Mouse (Mus musculus) frontal cortex, postnatal 36 days (tissue): ENCODE measurements at regions not wholly inside any gene's neighbourhood (a gene's known extent, or its start where the extent isn't known, plus 50 kb on each side); places are given as distances from the start of the nearest gene placed in this dataset.
A peak's percentile ranks its signal among the peaks of the same experiment; 100 is the strongest.

Experiments
- DNase-seq, 2 experiments: peaks; one replicate each; pipeline ENCODE4 v3.0.0; 2022; ENCODE audit warnings: low spot score in 2 of 2

DNA sequence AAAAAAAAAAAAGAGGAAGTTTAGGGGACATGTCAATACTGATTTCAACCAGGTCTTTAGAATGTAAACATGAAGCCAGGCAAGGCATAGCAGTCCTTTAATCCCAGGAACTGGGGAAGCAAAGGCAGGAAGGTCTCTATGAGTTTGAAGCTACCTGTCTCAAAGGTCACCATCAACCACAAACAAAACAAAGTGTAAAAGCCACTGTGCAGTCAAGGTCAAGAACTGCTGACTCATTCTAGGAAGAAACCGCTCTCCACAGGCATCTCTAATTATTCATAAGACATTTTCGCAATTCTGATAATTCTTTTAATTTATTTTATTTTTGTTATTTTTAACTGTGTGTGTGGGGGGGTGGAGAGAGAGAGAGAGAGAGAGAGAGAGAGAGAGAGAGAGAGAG, 364.0 kb downstream of the Cntnap4 start:
- no peak for DNase-seq

DNA sequence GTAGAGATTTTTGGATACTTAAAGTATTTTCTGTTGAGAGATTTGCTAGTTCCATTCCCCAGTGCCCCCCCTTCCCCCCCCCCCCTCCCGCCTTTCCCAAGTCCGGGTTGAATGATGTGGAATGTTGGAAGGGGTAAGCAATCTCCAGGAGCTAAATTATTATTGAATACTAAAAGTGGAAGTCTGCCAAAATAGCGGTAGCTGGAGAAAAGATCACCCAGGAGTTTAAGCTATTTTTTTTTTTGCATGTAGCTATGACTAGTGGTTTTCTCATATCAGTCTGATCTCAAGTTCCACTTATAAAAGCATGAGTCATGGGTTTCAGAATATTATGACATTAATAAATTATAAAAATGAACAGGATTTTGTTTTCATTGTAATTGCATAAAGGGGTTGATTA, 365.6 kb downstream of the Cntnap4 start:
- DNase-seq, result no peak

DNA sequence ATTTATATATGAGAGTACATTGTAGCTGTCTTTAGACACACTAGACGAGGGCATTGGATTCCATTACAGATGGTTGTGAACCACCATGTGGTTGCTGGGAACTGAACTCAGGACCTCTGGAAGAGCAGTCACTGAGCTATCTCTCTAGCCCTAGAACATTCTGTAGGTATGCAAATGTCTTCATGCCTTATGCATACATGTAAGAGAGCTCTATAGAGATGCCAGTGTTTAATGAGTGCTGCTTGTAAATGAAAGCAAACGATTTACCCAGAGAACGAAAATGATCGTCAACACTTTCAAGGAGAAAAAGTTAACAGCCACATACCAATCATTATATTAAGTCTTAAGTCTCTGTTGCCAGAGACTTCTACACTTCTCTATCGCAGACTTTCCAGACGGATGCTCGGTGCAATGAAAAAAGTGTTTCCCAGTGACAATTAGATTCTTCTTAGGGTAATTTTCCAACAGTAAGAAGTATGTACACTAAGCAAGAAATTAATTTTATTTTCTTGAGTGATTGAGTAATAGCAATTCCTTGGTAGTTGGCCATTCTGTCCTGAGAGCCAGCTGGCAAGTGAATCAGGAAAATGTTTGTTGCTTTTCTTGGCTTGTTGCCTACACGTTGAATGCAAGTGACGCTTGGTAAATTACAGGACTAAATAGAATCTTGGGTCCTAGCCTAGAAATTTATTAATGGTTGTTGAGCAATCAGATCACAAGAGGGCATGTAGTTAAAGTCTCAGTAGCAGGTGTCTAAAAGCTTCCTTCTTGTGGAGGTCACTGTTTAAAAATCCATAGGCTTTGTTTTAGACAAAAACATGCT, 366.3 kb downstream of the Cntnap4 start:
- no peak for DNase-seq

DNA sequence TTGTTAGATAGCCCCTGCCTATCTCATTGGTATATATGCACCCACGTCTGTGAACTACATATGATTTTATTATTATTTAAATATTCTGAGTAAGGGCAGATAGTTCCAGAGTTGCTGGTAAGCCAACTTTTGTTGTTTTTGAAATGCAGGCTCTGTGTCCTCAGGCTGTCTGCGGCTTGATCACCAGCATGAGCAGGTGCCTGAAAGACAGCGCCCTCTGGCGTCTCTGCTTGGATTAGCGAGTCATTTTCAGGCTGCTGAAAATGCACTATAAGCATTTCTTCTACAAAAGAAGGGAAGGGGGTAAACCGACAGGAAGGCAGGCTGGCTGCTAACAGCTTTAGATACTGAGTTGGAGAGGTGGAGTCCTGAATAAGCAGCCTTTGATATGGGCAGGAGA, 402.6 kb downstream of the Cntnap4 start:
- peak; percentile 83 to 93 for DNase-seq

DNA sequence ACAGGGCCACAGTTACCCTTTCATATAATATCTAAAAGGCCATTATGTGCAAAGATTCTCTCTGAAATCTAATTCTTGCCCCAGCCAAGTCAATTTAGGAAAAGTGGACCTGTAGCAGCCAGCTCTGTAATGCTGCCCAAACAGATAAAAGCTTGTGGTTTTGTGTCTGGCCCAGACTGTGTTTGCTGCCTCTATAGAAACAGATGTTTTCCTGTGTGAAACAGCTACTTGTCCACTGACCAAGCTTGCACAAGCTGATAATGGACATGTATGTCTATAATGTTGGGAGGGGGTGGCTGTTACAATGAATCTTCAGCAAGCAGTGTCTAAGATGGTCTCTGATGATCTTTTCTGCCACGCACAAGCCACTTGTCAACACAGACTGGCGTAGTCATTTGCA, 405.9 kb downstream of the Cntnap4 start:
- DNase-seq, result no peak

DNA sequence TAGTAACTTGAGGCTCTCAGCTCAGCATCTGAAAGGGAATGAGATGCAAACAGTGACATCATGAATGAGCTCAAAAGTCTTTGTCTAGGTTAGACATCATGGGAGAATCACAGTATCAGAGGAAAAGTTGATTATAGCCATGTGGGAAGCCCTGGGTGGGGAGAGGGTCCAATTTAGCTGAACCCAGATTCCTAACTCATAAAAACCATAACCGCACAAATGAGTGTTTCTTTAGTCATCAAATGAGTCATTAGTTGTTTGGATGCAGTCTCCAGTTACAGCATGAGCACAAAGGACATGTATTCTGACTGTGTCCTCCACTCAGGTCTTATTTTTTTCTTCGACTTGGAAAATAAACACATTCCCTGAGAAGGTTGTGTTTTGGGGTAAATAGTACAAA, 406.5 kb downstream of the Cntnap4 start:
- DNase-seq, result no peak

DNA sequence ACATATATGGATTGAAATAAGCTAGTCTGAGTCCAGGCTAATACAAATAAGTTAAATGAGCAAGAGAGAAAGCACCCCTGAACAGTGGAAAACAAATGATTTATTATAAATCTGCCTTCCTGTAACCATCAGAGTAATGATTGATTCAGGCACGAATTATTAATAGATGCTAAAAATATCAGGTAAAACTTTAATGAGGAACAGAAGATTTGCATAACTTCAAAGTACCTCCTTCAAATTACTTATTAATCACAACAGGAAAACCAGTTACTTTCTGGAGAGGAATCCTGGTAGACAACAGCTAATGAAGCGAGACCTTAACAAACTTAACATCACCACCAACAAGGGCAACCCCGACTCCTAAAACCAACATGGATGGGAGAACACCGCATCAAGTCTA, 423.9 kb downstream of the Cntnap4 start:
- DNase-seq, result no peak

DNA sequence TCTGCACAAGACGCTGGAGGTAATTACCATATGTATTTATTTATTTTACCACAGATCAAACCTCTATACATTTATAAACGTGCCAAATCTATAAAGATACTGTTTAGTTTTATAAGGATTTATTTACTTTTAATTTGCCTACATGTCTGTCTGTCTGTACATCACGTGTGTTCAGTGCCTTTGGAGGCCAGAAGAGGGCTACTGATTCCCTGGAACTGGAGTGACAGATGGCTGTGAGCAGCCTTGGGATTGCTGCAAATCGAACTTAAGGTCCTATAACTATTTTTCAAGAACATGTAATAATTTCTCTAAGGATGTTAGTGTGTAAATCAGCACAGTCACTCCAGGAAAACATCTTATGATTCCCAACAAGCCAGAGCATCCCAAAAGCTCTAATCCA, 437.5 kb downstream of the Cntnap4 start:
- no peak for DNase-seq

DNA sequence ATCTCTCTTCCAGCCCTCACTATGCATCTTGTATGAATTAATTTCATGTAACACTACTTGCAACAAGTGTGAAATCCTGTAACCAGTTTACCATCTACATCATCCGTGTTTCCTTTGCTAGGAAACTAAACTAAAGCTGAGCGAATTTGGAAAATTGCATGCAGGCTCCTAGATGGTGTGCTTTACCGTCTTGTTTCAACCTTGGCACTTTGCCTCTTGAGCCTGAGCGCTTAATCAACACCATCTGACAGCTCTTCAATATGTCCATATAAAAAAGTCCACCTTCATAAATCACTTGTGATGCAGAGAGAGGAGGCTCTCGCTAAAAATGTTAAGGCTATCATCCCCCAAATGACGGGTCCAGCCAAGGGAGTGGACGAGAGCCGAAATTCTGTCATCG, 459.0 kb downstream of the Cntnap4 start:
- DNase-seq, result no peak

DNA sequence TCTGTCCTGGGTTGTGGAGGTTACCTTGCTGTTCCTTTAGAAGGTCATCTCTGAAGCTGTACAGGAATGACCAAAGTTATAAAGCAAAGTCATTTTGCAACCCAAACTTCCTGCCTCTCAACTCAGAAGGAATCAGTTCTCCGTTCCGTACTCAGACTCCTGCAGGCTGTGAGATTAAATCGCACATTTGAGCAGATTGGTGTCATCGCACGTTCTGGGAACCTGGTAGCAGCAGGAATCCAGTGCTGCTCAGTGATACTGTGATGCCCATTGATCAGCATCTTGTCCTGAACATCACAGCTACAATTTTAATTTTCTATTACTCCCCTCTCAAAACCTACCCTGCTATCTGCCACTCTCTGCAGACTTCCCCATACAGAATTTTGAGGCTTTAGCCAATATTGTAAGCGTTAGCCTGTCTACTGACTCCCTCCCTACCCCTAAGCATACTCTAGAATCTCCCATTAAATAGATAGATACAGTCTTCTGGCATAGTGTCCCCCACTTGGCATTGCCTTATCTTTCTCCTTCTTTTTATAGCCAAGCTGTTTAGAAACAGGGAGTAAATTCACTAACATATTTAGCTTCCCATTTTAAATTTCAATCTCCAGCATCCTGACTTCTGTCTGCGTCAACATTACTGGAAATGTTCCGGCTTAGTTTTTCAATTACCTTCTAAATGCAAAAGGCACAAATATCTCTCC, 482.1 kb downstream of the Cntnap4 start:
- no peak for DNase-seq

DNA sequence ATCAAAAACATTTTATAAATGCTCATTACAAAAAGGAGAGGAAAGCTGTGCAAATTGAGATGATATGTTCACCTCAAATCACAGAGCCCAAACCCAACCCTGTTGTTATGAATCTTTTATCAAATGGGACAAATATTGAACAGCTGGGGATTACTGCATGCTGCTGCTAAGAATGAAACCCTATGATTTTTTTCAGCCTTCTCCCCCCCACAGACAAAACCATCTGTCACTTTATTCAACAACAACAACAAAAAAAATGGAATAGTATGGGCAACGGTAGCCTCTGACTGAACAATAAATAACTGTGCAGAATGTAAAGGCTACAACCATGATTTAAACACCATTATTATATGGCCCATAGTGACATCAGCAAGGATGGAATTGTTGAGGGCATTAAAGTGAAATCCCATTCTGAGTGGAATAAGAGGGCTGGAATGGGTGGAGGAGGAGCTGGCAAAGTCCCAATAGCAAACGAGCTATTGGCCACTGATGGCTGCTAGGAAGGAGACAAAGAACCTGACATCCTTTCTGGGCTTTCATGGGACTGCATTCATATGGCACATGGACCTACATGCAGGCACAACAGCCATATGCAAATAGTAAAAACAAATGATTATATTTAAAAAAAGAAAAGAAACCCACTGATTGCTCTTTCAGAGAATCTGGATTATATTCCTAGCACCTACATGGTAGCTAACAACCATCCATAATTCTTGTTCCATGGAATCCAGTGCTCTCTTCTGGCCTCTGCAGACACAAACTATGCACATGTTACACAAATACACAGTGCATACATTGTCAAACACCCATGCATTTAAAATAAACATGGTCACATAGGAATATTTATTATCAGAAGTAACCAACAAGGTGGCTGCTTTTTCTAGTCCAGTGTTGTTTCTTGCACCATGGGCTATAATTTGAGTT, 495.7 kb downstream of the Cntnap4 start:
- DNase-seq, result no peak

DNA sequence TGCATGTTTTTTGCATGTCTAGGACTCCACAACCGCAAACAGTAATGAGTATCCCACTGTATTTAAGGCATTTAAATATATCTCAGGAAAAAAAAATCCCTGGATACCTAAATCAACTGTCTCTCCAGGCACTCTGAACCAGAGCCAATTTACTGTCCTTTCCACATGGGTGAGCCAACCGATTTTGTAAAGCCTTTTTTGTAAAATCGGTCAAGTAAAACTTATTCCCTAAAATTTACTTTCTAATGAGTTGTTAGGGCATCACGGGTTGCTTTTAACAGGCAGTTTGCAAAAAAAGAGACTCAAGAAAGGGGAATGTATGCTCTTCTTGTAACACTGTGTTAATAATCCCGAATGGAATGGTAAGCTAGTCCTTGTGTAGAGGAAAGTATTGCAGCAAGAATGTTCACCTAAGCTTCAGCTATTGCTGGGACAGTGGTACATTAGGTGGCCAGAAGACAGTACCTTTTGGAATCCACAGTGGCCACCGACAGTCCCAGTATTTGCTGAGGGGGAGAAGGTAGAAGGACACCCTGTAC, 496.4 kb downstream of the Cntnap4 start:
- no peak for DNase-seq

DNA sequence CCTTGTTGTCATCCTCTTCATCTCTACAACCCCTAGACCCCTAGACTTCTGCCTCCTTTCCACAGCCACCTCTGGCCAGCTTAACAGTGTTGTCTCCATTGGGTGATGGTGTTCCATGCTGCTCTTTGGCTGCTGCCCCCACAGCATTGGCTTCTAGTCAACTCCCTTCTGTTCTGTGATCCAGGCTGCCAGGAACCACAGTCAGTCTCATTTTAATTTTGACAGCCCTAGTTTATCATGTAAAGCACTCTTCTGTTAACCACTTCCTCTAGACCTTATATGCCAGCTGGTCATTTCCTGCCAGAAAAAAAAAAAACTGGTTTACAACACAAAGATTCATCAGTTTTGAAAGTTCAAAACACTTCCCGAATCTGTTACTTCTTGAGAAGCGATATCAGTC, 514.1 kb downstream of the Cntnap4 start:
- DNase-seq, result peak in 1 of 2 experiments; percentile 5

DNA sequence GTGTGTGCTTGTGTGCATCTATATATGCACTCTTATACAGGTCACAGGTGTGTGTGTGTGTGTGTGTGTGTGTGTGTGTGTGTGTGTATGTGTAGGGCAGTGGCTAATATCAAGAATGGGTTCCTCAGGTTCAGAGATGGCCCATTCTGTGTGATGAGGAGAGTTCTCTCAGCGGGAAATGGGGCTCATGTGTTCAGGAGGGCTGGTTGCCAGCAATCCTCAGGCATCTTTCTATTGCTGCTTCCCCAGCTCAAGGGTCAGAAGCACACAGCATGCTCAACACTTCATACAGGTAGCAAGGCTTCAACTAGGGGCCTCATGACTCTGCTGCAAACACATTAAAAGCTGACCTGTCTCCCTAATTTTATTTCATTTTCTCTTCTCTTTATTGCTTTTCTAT, 517.7 kb downstream of the Cntnap4 start:
- no peak for DNase-seq

DNA sequence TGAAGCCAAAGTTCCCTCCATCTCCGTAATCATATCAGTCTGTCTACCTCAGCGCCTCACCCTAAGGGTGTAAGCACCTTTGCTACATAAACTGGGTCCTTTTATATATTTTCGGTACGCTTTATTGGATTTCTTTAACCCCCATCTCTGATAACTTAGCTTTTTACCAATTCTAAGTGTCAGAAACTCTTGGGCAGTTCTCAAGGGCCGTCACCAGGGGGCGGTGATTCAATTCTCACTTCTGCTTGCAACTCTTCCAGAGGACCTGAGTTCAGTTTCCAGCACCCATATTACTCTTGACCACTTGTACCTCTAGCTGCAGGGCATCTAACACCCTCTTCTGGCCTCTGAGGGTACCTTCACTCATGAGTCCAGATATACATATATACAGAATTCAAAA, 523.7 kb upstream of the Mon1b start:
- no peak for DNase-seq

DNA sequence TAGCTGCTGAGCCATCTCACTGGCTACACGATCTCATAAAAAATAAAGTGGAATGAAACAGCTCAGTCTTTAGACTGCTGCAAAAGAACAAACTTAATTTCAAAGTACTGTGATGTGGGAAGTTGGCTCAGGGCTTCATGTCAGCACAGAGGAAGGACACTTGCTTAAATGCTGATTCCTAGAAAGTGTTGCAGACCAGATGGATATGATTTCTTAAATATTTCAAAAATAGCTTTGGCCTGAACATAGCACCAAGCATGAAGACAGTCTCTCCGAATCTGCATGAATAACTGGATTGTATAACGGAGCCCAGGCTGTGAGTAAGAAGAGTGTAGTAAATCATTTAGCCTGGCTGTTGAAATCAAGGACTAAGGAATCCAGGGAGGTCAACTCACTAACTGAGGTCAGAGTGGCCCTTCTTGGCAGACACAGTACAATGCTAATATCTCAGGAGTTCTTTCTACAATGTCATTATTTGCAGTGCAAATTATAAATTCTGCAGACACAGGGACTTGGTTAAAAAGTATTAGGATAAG, 521.2 kb upstream of the Mon1b start:
- DNase-seq, result peak; percentile 8 to 41

DNA sequence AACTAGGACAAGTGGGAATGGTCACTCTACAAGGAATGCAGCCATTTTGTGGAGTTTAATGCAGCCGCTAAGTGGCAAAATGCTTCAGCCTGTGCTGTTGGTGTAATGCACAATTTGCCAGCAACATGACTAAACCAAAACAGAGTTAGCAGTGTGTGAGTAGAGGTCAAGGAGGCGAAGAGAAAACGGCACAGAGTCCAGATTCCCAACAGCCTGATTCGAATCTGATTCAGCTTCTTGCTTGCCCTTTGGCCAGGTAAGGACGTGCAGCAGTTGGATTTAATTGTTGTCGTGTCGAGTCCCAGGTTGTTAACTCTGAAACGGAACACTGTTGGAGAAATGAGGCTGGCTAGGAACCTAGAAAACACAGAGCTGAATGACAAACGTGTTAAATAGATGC, 518.1 kb upstream of the Mon1b start:
- DNase-seq, result no peak

DNA sequence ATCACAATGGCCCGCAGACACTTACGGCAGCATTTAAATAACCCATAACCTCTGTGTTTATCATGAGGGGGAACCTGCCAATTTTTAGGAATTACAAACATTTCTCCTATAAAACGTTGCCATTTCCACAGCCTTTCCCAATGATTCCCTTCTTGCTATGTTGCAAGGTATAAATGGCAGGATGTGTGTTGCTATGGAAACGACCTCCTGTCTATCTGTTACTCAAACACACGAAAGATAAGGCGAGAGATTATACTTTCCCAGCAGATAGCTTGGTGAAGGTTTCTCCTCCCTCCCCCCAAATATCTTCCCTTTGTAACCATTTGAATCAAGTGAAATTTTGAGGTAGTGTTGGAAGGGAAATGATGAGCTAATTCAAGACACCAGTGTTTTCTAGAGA, 509.8 kb upstream of the Mon1b start:
- DNase-seq, result no peak

DNA sequence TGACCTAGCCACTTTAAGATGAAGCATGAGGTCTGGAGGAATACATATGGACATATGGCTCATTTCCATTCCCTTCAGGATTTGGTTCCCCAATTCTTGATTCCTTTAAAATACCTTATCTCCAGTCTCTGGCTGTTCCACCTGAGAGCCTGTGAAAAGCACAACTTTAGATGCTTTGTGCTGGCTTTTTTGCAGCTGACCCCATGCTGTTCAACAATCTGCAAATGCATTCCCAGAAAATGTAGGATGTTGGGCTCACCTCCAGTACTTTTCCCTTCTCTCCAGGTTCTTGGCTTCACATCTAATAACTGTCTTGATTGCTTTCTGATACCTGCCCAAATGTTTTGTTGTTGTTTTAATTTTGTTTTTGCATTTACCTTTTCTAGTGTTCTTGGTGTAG, 498.0 kb upstream of the Mon1b start:
- no peak for DNase-seq

DNA sequence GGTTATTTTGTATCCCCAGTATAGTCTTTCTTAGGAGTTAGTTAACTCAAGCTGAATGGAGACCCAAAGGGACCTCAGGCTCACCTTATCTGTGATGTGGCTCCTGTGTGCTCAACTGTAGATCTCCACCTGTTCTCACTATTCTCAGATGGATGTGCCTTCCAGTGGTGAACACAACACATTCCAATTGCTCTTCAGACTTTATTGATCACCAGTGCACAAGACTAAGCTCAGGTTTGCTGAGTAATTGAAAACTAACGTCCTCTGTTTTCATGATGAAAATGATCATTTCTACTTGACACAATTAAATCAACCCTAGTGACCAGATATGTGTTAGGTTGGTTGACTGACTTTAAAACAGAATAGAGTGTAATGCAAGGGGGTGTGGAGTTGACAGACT, 495.4 kb upstream of the Mon1b start:
- no peak for DNase-seq

DNA sequence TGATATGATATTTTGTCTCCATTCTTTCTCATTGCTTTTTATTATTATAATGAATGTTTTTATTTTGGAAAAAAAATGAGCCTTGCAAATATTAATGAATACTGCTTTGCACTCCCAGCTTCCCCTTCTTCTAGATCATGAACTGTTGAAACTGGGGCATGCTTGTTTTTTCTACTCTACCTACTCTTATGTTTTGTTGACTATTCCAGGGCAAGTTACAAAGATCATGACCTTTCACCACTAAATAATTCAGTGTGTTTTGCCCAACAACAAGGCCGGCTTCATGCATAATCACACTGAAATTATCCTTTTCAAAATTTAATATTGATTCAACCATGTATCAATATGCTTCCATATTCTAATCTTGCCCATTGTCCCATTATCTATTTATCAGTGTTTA, 494.3 kb upstream of the Mon1b start:
- no peak for DNase-seq

DNA sequence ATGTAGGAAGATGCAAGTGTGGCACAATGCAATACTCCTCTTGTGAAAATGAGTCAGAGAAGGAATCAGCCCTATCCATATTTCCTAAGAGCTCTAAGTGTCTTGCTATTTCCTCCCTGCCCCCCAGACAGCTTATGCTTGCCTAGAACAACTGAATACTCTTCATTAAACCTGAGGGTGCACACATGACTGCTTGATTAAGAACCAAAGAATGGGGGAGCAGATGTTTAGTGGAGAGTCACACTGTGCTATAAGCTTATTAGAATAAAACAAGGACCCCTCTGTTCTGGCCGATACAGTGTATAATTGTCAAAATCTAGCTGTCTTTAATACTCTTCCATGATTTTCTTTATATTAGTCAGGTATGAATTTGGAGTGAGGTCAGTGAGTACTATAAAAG, 458.8 kb upstream of the Mon1b start:
- DNase-seq, result no peak
